8 mouse cellular contexts compared by ENCODE assay signal in the genomic region with DNA sequence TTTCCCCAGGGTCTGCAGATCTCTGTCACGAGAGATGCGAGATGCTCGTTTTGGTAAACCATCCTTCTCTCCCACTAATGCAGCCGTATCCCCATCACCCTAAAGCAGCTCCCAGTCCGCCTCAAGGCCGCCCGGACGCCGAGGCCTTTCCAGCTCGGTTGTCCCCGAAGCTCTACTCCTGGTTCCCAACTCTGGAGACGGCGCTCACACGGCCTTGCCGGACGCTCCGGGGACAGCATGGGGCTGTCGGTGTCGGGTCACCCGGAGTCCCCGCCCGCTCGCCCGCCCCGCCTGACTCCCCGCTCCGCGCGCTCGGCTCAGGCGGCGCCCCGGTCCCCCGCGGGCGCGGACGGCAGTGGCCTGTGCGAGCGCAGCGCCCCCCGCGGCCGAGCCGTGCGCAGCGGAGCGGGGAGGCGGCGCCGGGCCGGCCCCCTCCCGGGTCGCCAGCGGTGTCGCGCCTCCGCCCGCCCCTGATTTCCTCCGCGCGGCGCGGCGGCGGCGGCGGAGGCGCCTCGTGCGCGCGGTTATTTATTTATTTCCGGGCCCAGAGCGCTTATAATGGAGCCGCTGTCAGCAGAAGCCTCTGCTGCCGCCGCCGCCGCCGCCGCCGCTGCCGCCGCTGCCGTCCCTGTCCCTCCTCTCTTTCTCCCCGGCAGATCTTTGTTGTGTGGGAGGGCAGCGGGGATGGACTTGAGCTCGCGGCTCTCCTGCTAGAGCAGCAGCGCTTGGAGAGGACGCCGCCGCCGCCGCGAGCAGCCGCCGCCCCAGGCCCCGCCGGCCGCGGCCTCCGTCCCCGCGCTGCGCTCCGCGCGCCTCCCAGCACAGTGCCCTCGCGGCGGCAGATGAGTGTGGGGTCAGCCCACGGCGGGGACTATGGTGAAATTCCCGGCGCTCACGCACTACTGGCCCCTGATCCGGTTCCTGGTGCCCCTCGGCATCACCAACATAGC. TPM values are rescaled to one million over a fixed set of nuclear protein-coding genes. Genes with fewer than 3 reads are reported as not detected.
DNase-seq lines count a peak whose midpoint lies in the region; ATAC-seq and TF ChIP-seq lines count a peak whose summit lies in the region.

A gene (plus strand): TSS at position 547 of the 950 bp plus-strand sequence.

- no peaks in the 10 kb centered on the region for H3K4me1 ChIP-seq in bone marrow, adult 2 months (ENCODE audit: control insufficient read depth, insufficient read depth, low read length)
- H3K4me1 ChIP-seq in heart, embryonic 10.5 days = peaks cover 4% of the 10 kb centered on the region
- H3K4me1 ChIP-seq in kidney, embryonic 14.5 days (ENCODE audit: control insufficient read depth, insufficient read depth, low read length) = peaks cover 4% of the 10 kb centered on the region; the same call in 1 of the 2 replicates
- H3K4me1 ChIP-seq in midbrain, postnatal 0 days (ENCODE audit: insufficient read depth, low read length) = peaks cover 8% of the 10 kb centered on the region; the same call in 1 of the 2 replicates
- H3K4me1 ChIP-seq in spleen, adult 2 months (ENCODE audit: control insufficient read depth, insufficient read depth, insufficient read length) = peaks cover 2% of the 10 kb centered on the region

- peak within 1 kb of the TSS; percentile 90 for H3K4me2 ChIP-seq in kidney, embryonic 14.5 days (replicated peaks; ENCODE audit: low read depth, low read length)
- H3K4me2 ChIP-seq in midbrain, postnatal 0 days (ENCODE audit: low read depth, low read length, poor library complexity, severe bottlenecking) = peak within 1 kb of the TSS; percentile 67

- H3K9ac ChIP-seq in kidney, embryonic 14.5 days (ENCODE audit: low read depth, low read length) = peak within 1 kb of the TSS; percentile 79
- peak within 1 kb of the TSS; percentile 81 for H3K9ac ChIP-seq in midbrain, postnatal 0 days (replicated peaks; ENCODE audit: low read length, poor library complexity, severe bottlenecking)

- peak within 1 kb of the TSS; percentile 88 for H3K27ac ChIP-seq in bone marrow, adult 2 months (ENCODE audit: control insufficient read depth, insufficient read depth, low read depth, low read length, poor library complexity)
- H3K27ac ChIP-seq in heart, embryonic 10.5 days = peak within 1 kb of the TSS; percentile 94
- no peak within 1 kb of the TSS for H3K27ac ChIP-seq in kidney, embryonic 14.5 days (ENCODE audit: low read depth, low read length)
- H3K27ac ChIP-seq in midbrain, postnatal 0 days (ENCODE audit: low read depth, low read length) = peak within 1 kb of the TSS; percentile 83
- H3K27ac ChIP-seq in spleen, adult 2 months (ENCODE audit: insufficient read depth, low read length) = peak within 1 kb of the TSS; percentile 53; the same call in 1 of the 2 replicates

- H3K9me3 ChIP-seq in heart, embryonic 10.5 days = no peaks in the 10 kb centered on the region
- H3K9me3 ChIP-seq in kidney, embryonic 14.5 days (ENCODE audit: control insufficient read depth, low read length) = no peaks in the 10 kb centered on the region
- no peaks in the 10 kb centered on the region for H3K9me3 ChIP-seq in midbrain, postnatal 0 days (ENCODE audit: low read length)

- TF ChIP-seq POLR2A in bone marrow, adult 2 months (IDR thresholded peaks at IDR 0.05; ENCODE audit: borderline replicate concordance, control insufficient read depth, low read depth, low read length) = peak; percentile 29; the same call in 1 of the 2 replicates
- no peak for TF ChIP-seq POLR2A in spleen, adult 2 months (IDR thresholded peaks at IDR 0.05; ENCODE audit: low read depth, low read length)

- peak within 1 kb of the TSS; percentile 82 for H3K4me3 ChIP-seq in bone marrow, adult 2 months (replicated peaks; ENCODE audit: control insufficient read depth, low read depth, low read length)
- H3K4me3 ChIP-seq in heart, embryonic 10.5 days = peak within 1 kb of the TSS; percentile 81
- H3K4me3 ChIP-seq in kidney, embryonic 14.5 days (ENCODE audit: low read length) = peak within 1 kb of the TSS; percentile 77
- H3K4me3 ChIP-seq in midbrain, postnatal 0 days (ENCODE audit: low read depth, low read length) = peak within 1 kb of the TSS; percentile 81
- peak within 1 kb of the TSS; percentile 86 for H3K4me3 ChIP-seq in spleen, adult 2 months (ENCODE audit: extremely low read depth, insufficient read depth, insufficient read length)

- 1% methylated on average over 120 of the region's 120 CpGs for WGBS in bone marrow, adult 2 months
- 4% methylated on average over 111 of the region's 120 CpGs for WGBS in heart, embryonic 10.5 days
- under 1% methylated on average over 83 of the region's 120 CpGs for WGBS in kidney, embryonic 14.5 days
- under 1% methylated on average over 84 of the region's 120 CpGs for WGBS in midbrain, postnatal 0 days
- 2% methylated on average over 115 of the region's 120 CpGs for WGBS in spleen, adult 2 months

- DNase-seq in 416B (ENCODE audit: low read depth) (peak; percentile 62), liver (peak; percentile 89)
- peak; percentile 86 for DNase-seq in heart, embryonic 10.5 days (ENCODE audit: low spot score)
- peak; percentile 87 for DNase-seq in midbrain, postnatal 0 days (ENCODE audit: low spot score)
- peak; percentile 38 to 68 for DNase-seq in spleen, adult 2 months (ENCODE audit: low read depth in 1 of 2, low spot score in 2 of 2)

- H3K36me3 ChIP-seq in heart, embryonic 10.5 days = 0 out of 2 replicates have a peak, but pooled peaks cover 3% of the 10 kb centered on the region
- H3K36me3 ChIP-seq in kidney, embryonic 14.5 days (ENCODE audit: control insufficient read depth, insufficient read depth, low read length) = no peaks in the 10 kb centered on the region
- no peaks in the 10 kb centered on the region for H3K36me3 ChIP-seq in midbrain, postnatal 0 days (ENCODE audit: insufficient read depth, low read length)
- H3K36me3 ChIP-seq in spleen, adult 2 months (ENCODE audit: control insufficient read depth, insufficient read depth, low read length) = no peaks in the 10 kb centered on the region

- H3K27me3 ChIP-seq in heart, embryonic 10.5 days (ENCODE audit: insufficient read depth, poor library complexity, severe bottlenecking) = no peaks in the 10 kb centered on the region
- H3K27me3 ChIP-seq in kidney, embryonic 14.5 days (ENCODE audit: control insufficient read depth, insufficient read depth, low read length) = no peaks in the 10 kb centered on the region; the same call in 1 of the 2 replicates
- H3K27me3 ChIP-seq in midbrain, postnatal 0 days (ENCODE audit: insufficient read depth, low read length) = no peaks in the 10 kb centered on the region
- peaks cover 11% of the 10 kb centered on the region for H3K27me3 ChIP-seq in spleen, adult 2 months (ENCODE audit: control insufficient read depth, insufficient read depth, low read length)

- TF ChIP-seq CTCF in bone marrow, adult 2 months (IDR thresholded peaks at IDR 0.05; ENCODE audit: control insufficient read depth, insufficient read depth, low read length) = peak; percentile 39; the same call in 1 of the 2 replicates
- peak; percentile 15; the same call in 1 of the 2 replicates for TF ChIP-seq CTCF in midbrain, postnatal 0 days (IDR thresholded peaks at IDR 0.05)
- TF ChIP-seq CTCF in spleen, adult 2 months (IDR thresholded peaks at IDR 0.05; ENCODE audit: extremely low read depth, insufficient read depth, insufficient read length, insufficient replicate concordance) = peak; percentile 19; the same call in 1 of the 2 replicates

- ATAC-seq in erythroblast, adult 5-6 weeks (replicated peaks; ENCODE audit: low FRiP score, poor library complexity, severe bottlenecking) = peak; percentile 76
- ATAC-seq in kidney, embryonic 14.5 days (ENCODE audit: low FRiP score, low TSS enrichment) = peak; percentile 94
- peak; percentile 91 for ATAC-seq in midbrain, postnatal 0 days (ENCODE audit: low FRiP score)

RNA-seq across cellular contexts. Expression of the gene that starts here (rescaled TPM):
- polyA plus RNA-seq in bone marrow, adult 2 months (2011; ENCODE audit: insufficient read depth, insufficient read length, low replicate concordance, missing spikeins) = 20.7 and 26.7 TPM in 2 replicates
- total RNA-seq in erythroblast, adult 5-6 weeks (2015; ENCODE audit: low replicate concordance) = 107 and 136 TPM in 2 replicates
- total RNA-seq in erythroblast, adult 5-6 weeks (2017; ENCODE audit: low replicate concordance) = 90.5 and 98.3 TPM in 2 replicates
- polyA plus RNA-seq in heart, embryonic 10.5 days (2016; fragmentation: Nextera tagmentation; extraction: Ambion mirVana) = 8.4 and 11.0 TPM in 2 replicates
- 6.1 and 10.3 TPM in 2 replicates for polyA plus RNA-seq in kidney, embryonic 14.5 days (2014; fragmentation: Nextera tagmentation; extraction: Ambion mirVana)
- total RNA-seq in midbrain, postnatal 0 days (2014; rRNA removed) = 24.1 and 28.4 TPM in 2 replicates
- 15.7 and 15.8 TPM in 2 replicates for polyA plus RNA-seq in midbrain, postnatal 0 days (2015; fragmentation: Nextera tagmentation; extraction: Ambion mirVana)
- polyA plus RNA-seq in spleen, adult 2 months (2012; rRNA removed) = 20.2 and 25.2 TPM in 2 replicates
